Mouse (Mus musculus) adipocyte (in vitro differentiated cells): ENCODE measurements around the gene Cep128.
A peak's percentile ranks its signal among the peaks of the same experiment; 100 is the strongest.

Experiments used
- DNase-seq: peaks from one replicate; pipeline ENCODE4 v3.0.0-alpha.2; 2016; ENCODE audit warnings: low spot score

Gene Cep128

GRCm38 (mm10) chr12:91176808-91177526 is 207.2 kb downstream of the Cep128 start:
- no peak for DNase-seq

- no peak for DNase-seq
Observed at GRCm38 (mm10) chr12:91171613-91172012, 212.6 kb downstream of the Cep128 start.

DNA sequence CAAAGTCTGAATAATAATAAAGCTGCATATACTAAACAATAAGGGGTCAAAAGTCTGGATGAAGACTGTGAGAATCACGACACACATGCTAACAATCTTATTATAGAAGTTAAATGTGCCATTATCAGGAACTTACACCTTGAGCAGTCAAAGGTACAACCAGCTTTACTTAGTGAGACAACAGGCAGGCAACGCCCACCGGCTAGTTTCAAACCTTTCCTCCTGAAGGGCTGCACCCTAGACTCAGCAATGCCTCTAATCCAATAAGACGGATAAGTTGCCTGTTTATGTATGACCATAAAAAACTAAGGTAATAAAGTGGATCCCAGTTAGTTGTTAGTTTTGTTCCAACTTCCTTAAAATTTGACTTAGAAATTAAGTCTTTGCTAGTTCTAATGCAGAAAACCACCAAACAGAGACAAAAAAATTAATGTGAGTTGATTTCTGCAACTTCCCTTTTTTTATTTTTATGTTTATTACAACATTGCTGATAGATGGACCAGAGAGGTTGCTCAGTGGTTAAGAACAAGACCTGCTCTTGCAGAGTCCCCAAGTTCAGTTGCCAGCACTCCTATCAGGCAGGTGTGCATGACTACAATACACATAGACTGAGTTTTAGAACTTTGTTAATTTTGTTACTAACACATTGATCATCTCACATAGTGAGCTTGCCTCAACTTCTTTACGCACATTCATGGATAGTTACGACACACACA is 223.0 kb downstream of the Cep128 start:
- no peak for DNase-seq

GRCm38 (mm10) chr12:91158481-91158880 is 225.7 kb downstream of the Cep128 start:
- no peak for DNase-seq

DNA sequence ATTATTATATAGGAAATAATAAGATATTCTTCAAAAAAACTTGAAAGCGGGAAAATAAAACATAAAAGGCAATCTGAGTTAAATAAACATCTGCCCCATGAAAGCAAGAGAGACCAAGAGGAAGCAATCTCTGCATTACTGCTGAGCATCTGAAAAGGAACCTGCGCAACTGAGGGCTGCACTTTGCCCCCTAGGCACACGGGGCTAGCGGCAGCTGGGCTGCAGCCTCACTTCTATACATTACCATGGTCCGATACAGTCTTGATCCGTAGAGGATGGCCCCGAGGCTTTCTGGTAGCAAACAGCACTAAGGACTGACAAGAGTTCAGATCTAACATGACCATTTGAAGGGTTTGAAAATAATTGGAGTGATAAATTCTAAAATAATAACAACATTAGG is 230.2 kb downstream of the Cep128 start:
- no peak for DNase-seq

- DNase-seq, result no peak
Observed at GRCm38 (mm10) chr12:91149152-91149551, 235.1 kb downstream of the Cep128 start.

DNA sequence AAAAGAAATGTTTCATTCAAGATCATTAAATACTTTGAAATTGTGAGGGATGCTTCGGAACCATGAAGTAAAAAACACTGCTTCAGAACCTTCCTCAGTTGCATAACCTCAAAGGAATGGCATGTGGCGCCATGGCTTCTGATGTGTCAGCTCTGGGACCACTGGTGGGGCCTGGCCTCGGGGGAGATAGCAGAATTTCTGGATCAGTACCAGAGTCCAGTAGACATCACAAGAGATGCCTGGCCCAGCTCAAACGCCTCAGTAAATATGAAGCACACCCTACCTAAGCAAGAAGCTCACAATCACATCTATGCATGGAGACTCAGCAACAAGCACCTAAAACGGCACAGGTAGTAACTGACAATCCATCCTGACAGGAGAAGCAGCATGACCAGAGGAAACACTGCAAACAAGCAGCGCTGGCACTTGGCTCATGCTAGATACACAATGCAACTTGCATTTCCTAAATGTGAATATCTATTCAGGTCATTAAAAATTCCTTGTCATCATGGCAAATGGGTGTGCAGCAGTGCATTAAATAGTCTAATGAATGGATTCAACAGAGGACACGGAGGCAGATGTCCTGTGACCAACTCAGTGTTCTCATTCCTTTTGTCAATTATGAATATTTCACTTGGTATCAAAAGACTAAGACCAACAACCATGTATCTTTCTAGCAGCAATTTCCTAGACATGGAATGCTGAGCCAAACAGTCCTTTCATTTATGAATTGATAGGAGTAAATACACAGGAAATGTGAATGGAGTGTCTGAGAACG is 249.3 kb downstream of the Cep128 start:
- DNase-seq, result no peak

- no peak for DNase-seq
Observed at GRCm38 (mm10) chr12:91115054-91115453, 269.2 kb downstream of the Cep128 start.

DNA sequence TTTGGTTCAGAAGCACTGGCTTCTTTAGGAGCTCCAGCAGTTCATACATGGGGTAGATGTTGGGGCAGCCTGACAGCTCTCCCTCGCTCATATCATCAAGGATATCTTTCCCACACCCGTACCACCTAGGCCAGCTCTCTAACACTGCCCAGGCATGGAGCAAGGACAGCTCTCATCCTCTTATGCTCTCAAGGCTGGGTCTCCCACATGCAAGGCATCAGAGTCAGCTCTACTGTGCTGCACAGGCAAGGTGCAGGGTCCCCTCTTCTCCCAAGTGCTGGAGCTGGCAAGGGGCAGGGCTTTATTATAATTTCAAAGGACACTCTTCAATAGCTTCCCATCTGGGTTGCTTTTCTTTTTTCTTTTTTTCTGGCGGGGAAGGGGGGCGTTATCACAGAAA is 280.9 kb downstream of the Cep128 start:
- no peak for DNase-seq

DNA sequence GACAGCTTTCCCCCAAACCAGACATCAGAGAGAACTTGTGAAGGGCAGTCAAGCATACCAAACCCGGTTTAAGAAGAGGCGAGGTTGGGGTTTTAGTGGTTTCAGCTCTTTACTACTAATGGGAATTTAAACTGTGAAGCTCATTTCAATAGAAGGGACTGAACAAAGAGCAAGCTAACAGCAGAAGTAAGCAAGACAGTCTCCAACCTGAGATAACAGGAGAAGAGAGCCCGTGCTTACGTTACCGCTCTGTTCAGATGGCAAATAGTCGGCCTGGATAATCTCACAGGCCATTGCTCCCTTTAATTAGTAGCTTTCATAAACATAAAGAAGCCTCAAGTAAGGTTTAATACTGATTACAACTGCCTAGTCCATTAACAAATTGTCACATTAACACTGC is 286.3 kb downstream of the Cep128 start:
- DNase-seq, result no peak

GRCm38 (mm10) chr12:91096197-91096596 is 288.0 kb downstream of the Cep128 start:
- DNase-seq, result no peak

DNA sequence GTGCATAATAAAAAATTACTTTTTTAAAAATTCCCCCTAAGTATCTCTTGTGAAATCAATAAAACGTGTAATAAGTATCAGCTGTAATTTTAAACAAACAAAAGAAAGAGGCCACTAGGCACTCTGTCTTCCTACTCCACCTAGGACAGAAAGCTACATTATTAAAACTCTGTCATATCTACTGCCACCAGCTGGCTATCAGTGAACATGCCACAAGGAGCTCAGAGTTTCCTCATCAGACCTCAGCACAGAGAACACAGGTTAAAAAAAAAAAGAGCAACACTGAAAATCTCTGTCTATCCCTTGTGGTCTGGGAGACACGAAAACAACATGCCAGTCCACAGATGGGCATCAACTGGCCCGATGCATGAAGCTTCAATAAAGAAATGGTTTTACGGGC is 295.9 kb downstream of the Cep128 start:
- DNase-seq, result peak; percentile 32

DNA sequence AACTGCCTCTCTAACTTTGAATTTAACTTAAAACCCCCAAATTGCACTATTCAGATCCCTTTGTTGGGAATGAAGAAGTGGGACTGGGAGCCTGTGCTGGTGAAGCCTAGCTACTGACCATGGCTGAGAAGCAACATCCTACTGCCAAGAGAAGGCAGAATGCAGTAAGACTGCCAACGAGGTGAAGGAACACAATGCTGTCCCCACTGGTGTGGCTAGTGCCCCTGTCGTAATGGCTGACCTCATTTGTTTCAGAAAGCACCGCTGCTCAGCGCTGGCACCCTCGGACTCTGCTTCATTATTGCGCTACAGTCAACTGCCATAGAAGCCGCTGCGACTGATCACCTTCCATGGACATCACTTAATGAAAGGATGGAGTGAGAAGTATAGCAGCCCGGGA is 298.2 kb downstream of the Cep128 start:
- peak; percentile 21 for DNase-seq

DNA sequence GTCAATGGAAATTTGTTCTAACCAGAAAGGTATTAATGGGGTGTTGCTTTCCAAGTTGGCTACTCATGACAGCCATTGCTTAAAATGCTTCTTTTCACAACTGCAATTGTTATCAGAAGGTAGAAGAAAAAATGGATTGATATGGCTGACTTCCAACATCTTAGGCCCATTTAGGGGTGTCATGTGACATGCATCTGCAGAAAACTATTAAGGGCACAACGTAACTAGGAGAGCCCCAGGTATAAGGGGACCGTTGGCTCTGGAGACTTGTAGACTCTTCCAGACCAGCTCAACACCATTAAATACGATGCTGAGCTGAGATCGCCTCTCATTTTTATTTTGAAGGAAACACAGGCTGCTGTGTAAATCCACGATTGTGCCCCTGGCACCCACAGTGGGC is 308.6 kb downstream of the Cep128 start:
- no peak for DNase-seq

GRCm38 (mm10) chr12:91070551-91071045 is 313.6 kb downstream of the Cep128 start:
- no peak for DNase-seq

DNA sequence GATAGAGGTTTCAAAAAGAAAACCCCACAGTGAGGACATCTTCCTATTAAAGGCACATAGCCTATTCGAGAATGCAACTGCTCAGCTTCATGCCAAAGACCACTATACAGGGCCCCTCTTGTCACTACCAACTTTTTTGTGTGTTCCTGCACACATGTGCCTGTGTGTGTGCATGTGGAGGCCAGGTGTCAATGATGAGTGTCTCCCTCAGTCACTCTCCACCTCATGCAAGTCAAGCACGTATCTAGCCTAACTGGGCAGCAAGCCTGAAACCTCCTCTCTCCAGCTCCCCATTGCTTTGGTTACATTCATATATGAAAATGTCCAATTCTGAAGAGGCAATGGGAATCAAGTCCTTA is 317.1 kb downstream of the Cep128 start:
- DNase-seq, result no peak

DNA sequence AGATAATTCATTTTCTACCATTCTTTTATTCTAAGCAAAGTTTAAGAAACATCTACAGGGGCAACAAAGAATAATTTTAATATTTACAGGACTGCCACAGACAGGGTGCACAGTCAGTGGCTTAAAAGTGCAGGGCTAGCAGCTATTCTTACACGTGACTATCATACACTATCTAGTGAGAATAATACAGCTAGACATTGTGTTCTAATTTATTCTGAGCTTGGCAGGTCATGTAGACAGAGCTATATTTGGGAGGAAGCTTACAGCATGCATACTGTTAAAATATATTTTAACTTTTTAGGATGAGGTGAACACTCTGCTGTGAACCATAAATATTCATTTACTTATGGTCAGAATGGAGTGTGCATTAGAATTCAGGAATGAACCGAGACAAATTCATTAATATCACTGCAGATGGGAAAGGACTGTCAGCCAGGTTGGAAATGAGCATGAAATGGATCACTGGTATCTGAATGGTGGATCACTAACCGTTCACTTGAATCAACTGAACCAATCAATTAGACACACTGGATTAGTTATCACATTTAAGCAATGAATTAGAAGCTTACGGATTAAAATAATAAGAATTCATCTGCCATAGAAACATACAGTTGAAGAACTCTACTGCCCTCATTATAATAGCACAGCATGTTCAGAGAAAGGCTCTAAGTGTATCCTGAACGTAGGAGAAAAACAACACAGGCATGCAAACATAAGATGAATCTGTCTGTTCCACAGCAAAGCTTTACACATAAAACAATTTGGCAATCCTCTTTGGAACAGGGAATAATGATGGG is 317.7 kb downstream of the Cep128 start:
- DNase-seq, result no peak

- no peak for DNase-seq
Observed at GRCm38 (mm10) chr12:91065423-91065822, 318.8 kb downstream of the Cep128 start.

DNA sequence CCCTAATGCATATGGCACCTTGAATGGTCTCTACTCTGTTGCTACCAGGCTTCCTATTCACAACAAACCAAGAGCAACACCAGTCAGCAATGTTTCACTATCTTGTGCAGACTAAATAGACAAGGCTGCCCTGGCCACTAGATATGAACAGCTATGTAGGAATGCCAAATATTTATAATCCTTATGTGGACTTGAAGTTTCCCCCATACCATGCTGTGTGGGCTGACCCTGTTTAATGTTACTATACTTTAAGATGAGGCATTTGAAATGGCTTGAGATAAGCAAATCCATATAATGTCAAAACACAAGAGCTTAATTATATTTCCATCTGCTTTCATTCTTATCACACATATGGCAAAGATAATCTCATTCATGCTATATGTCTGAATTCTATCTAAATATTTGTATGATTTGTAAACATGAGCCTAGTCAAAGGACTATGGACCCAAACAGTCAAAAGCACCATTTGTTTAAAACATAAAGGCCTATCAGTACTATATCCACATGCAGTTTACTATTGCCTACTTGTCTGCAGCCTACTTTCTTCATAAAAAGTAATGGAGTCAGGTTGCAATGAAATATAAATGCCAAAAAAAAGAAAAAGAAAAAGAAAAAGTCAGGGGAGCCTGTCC is 319.7 kb downstream of the Cep128 start:
- DNase-seq, result no peak

DNA sequence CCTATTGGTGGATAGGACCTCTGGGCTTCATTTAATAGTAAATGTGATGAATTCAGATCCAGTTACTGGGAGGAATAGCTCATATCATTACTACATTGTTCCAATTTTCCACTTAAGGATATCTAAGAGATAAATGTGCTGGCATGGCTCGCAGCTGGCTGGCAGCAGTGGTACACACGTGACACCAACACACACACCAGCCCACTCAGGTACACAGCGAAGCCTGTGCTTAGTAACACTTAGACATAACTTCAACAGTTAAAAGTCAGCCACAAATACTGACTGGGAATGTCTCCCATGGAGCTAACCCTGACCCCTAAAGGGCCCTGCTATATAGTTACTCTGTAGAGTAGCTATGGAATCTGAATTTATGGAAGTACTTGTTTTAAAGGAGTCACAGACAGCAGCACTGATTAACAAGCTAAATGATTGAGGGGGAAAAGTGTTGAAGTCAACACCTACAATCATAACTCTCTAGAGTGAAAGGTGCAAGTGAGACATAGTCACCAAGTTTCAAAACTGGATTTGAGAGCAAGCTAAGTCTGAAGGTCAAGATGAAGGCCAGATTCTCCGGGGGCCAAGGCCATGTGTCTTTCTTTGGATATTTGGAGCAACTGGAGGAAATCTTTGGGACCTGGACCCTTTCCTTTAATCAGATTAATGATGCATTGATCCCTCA is 320.7 kb downstream of the Cep128 start:
- no peak for DNase-seq

DNA sequence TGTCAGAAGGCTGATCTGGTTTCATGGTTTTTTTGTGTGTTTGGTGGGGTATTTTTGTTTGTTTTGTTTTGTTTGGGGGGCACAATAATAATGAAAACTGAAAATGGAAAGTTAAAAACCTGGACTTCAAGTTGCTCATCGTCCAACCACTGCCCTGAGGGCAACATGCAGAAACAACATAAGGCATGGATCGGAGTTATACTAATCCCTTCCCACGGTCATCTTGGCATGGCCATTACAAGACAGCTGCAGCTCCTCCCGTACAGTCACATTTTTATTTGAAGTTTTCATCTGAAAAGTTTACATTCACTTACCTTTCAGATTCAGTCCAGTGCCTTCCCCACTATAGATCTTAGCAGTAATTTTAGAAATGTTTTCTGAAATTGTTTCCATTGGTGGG is 321.5 kb downstream of the Cep128 start:
- DNase-seq, result no peak
